Mouse (Mus musculus): ENCODE measurements at regions not wholly inside any gene's neighbourhood (a gene's known extent, or its start where the extent isn't known, plus 50 kb on each side); places are given as distances from the start of the nearest gene placed in this dataset.

- H3K4me1 ChIP-seq (ENCODE audit: insufficient read depth, low read depth, low read length), result no peaks in the 10 kb centered on the region
- DNase-seq (ENCODE audit: low spot score), result no peak
- no peak for TF ChIP-seq GATA2 (IDR thresholded peaks at IDR 0.05; ENCODE audit: borderline replicate concordance, low read depth, low read length)
- TF ChIP-seq CTCF (IDR thresholded peaks at IDR 0.05; ENCODE audit: low read depth, low read length), result no peak
- no peak for TF ChIP-seq POLR2AphosphoS5 (IDR thresholded peaks at IDR 0.05; ENCODE audit: insufficient replicate concordance, low read depth, low read length)
- no peak for TF ChIP-seq GATA1 (IDR thresholded peaks at IDR 0.05; ENCODE audit: borderline replicate concordance, low read length)
- no peak for TF ChIP-seq TAL1 (conservative IDR thresholded peaks at IDR 0.05; ENCODE audit: low read depth, low read length)
- no peaks in the 10 kb centered on the region for H3K27me3 ChIP-seq (ENCODE audit: insufficient read depth, low read length)
- no peaks in the 10 kb centered on the region for H3K36me3 ChIP-seq (replicated peaks)
- H3K4me3 ChIP-seq (ENCODE audit: low read depth, low read length), result no peak overlapping the region
- ATAC-seq (ENCODE audit: extremely low read depth, insufficient number of reproducible peaks, low FRiP score, poor library complexity, severe bottlenecking), result no peak
- peaks cover 14% of the 10 kb centered on the region for H3K9me3 ChIP-seq (replicated peaks)
Measured at GRCm38 (mm10) chr9:88082931-88083479, 244.0 kb upstream of the Nt5e start.

GRCm38 (mm10) chr9:88085181-88085816 is 241.7 kb upstream of the Nt5e start:
- no peak for TF ChIP-seq TAL1 (conservative IDR thresholded peaks at IDR 0.05; ENCODE audit: low read depth, low read length)
- Histone ChIP-seq H3K4me3 (ENCODE audit: low read depth, low read length) (no peak overlapping the region), H3K4me1 (ENCODE audit: insufficient read depth, low read depth, low read length) (no peaks in the 10 kb centered on the region), H3K36me3 (replicated peaks) (no peaks in the 10 kb centered on the region), H3K9me3 (replicated peaks) (peaks cover 14% of the 10 kb centered on the region), H3K27me3 (ENCODE audit: insufficient read depth, low read length) (no peaks in the 10 kb centered on the region)
- ATAC-seq (ENCODE audit: extremely low read depth, insufficient number of reproducible peaks, low FRiP score, poor library complexity, severe bottlenecking), result no peak
- no peak for DNase-seq (ENCODE audit: low spot score)

GRCm38 (mm10) chr9:88085866-88086265 is 241.1 kb upstream of the Nt5e start:
- TF ChIP-seq POLR2AphosphoS5 (IDR thresholded peaks at IDR 0.05; ENCODE audit: insufficient replicate concordance, low read depth, low read length), result no peak
- TF ChIP-seq GATA2 (IDR thresholded peaks at IDR 0.05; ENCODE audit: borderline replicate concordance, low read depth, low read length), result no peak
- no peak for TF ChIP-seq TAL1 (conservative IDR thresholded peaks at IDR 0.05; ENCODE audit: low read depth, low read length)
- no peak for TF ChIP-seq GATA1 (IDR thresholded peaks at IDR 0.05; ENCODE audit: borderline replicate concordance, low read length)
- no peak for TF ChIP-seq CTCF (IDR thresholded peaks at IDR 0.05; ENCODE audit: low read depth, low read length)
- no peaks in the 10 kb centered on the region for H3K36me3 ChIP-seq (replicated peaks)
- no peak for ATAC-seq (ENCODE audit: extremely low read depth, insufficient number of reproducible peaks, low FRiP score, poor library complexity, severe bottlenecking)
- no peak overlapping the region for H3K4me3 ChIP-seq (ENCODE audit: low read depth, low read length)
- H3K9me3 ChIP-seq (replicated peaks), result peaks cover 10% of the 10 kb centered on the region
- no peaks in the 10 kb centered on the region for H3K27me3 ChIP-seq (ENCODE audit: insufficient read depth, low read length)
- H3K4me1 ChIP-seq (ENCODE audit: insufficient read depth, low read depth, low read length), result no peaks in the 10 kb centered on the region
- no peak for DNase-seq (ENCODE audit: low spot score)

- TF ChIP-seq GATA2 (IDR thresholded peaks at IDR 0.05; ENCODE audit: borderline replicate concordance, low read depth, low read length) (no peak), POLR2AphosphoS5 (IDR thresholded peaks at IDR 0.05; ENCODE audit: insufficient replicate concordance, low read depth, low read length) (no peak), GATA1 (IDR thresholded peaks at IDR 0.05; ENCODE audit: borderline replicate concordance, low read length) (no peak), CTCF (IDR thresholded peaks at IDR 0.05; ENCODE audit: low read depth, low read length) (no peak), TAL1 (conservative IDR thresholded peaks at IDR 0.05; ENCODE audit: low read depth, low read length) (no peak)
- Histone ChIP-seq H3K9me3 (replicated peaks) (no peaks in the 10 kb centered on the region; the same call in 1 of the 2 replicates), H3K36me3 (replicated peaks) (no peaks in the 10 kb centered on the region), H3K27me3 (ENCODE audit: insufficient read depth, low read length) (no peaks in the 10 kb centered on the region), H3K4me3 (ENCODE audit: low read depth, low read length) (no peak overlapping the region), H3K4me1 (ENCODE audit: insufficient read depth, low read depth, low read length) (no peaks in the 10 kb centered on the region)
- ATAC-seq (ENCODE audit: extremely low read depth, insufficient number of reproducible peaks, low FRiP score, poor library complexity, severe bottlenecking) (no peak), DNase-seq (ENCODE audit: low spot score) (no peak)
Measured at GRCm38 (mm10) chr9:88091781-88092527, 235.0 kb upstream of the Nt5e start.

GRCm38 (mm10) chr9:88092561-88092960 is 234.4 kb upstream of the Nt5e start:
- Histone ChIP-seq H3K4me3 (ENCODE audit: low read depth, low read length) (no peak overlapping the region), H3K27me3 (ENCODE audit: insufficient read depth, low read length) (no peaks in the 10 kb centered on the region), H3K9me3 (replicated peaks) (no peaks in the 10 kb centered on the region; the same call in 1 of the 2 replicates), H3K4me1 (ENCODE audit: insufficient read depth, low read depth, low read length) (no peaks in the 10 kb centered on the region), H3K36me3 (replicated peaks) (no peaks in the 10 kb centered on the region)
- DNase-seq (ENCODE audit: low spot score) (no peak), ATAC-seq (ENCODE audit: extremely low read depth, insufficient number of reproducible peaks, low FRiP score, poor library complexity, severe bottlenecking) (no peak)
- TF ChIP-seq CTCF (IDR thresholded peaks at IDR 0.05; ENCODE audit: low read depth, low read length), result no peak
- TF ChIP-seq POLR2AphosphoS5 (IDR thresholded peaks at IDR 0.05; ENCODE audit: insufficient replicate concordance, low read depth, low read length), result no peak
- TF ChIP-seq GATA1 (IDR thresholded peaks at IDR 0.05; ENCODE audit: borderline replicate concordance, low read length), result no peak
- TF ChIP-seq GATA2 (IDR thresholded peaks at IDR 0.05; ENCODE audit: borderline replicate concordance, low read depth, low read length), result no peak
- no peak for TF ChIP-seq TAL1 (conservative IDR thresholded peaks at IDR 0.05; ENCODE audit: low read depth, low read length)

- TF ChIP-seq CTCF (IDR thresholded peaks at IDR 0.05; ENCODE audit: low read depth, low read length) (no peak), POLR2AphosphoS5 (IDR thresholded peaks at IDR 0.05; ENCODE audit: insufficient replicate concordance, low read depth, low read length) (no peak), GATA1 (IDR thresholded peaks at IDR 0.05; ENCODE audit: borderline replicate concordance, low read length) (no peak), GATA2 (IDR thresholded peaks at IDR 0.05; ENCODE audit: borderline replicate concordance, low read depth, low read length) (no peak), TAL1 (conservative IDR thresholded peaks at IDR 0.05; ENCODE audit: low read depth, low read length) (no peak)
- no peak overlapping the region for H3K4me3 ChIP-seq (ENCODE audit: low read depth, low read length)
- no peaks in the 10 kb centered on the region for H3K36me3 ChIP-seq (replicated peaks)
- 0 out of 2 replicates have a peak, but pooled peaks cover 3% of the 10 kb centered on the region for H3K9me3 ChIP-seq (replicated peaks)
- H3K27me3 ChIP-seq (ENCODE audit: insufficient read depth, low read length), result no peaks in the 10 kb centered on the region
- no peak for DNase-seq (ENCODE audit: low spot score)
- ATAC-seq (ENCODE audit: extremely low read depth, insufficient number of reproducible peaks, low FRiP score, poor library complexity, severe bottlenecking), result no peak
- no peaks in the 10 kb centered on the region for H3K4me1 ChIP-seq (ENCODE audit: insufficient read depth, low read depth, low read length)
Measured at GRCm38 (mm10) chr9:88113094-88113493, 213.9 kb upstream of the Nt5e start.
